Mouse (Mus musculus): ENCODE measurements around the gene Gmpr2. TPM values are rescaled to one million over a fixed set of nuclear protein-coding genes. Genes with fewer than 3 reads are reported as not detected.

Gene Gmpr2
- polyA plus RNA-seq, 1 experiment from 2014 or later = 35.9 TPM

GRCm38 (mm10) chr14:55722438-55722945, 50.8 kb downstream of the Gmpr2 start:
- ChIA-PET CTCF (interaction anchor here (0.8 to 3.3 kb wide), 7 partner anchors 9 to 69 kb away, joined by 3 to 15 read pairs (median 3); no protein-coding TSS in a partner anchor), POLR2A (no interaction called here)
- in situ Hi-C loops (cut with MboI; ENCODE audit: low pct_unique_long_range_greater_than_20kb) = no loop called here
- TF ChIP-seq CTCF (IDR thresholded peaks at IDR 0.05) = no peak
- DNase-seq (ENCODE audit: low read depth, low spot score) (no peak), ATAC-seq (no peak)
- H3K27me3 ChIP-seq = no peaks in the 10 kb centered on the region

- no peak for DNase-seq (ENCODE audit: low read depth, low spot score)
- in situ Hi-C loops (cut with MboI; ENCODE audit: low pct_unique_long_range_greater_than_20kb) = no loop called here
- no peaks in the 10 kb centered on the region for H3K27me3 ChIP-seq
- ChIA-PET CTCF (interaction anchor here (0.6 to 3.3 kb wide), 2 partner anchors 20 to 42 kb away, joined by 3 to 15 read pairs; partner anchors contain the start of gene Tinf2), POLR2A (no interaction called here)
- TF ChIP-seq CTCF (IDR thresholded peaks at IDR 0.05) = no peak
- no peak for ATAC-seq
Measured at GRCm38 (mm10) chr14:55723433-55723832, 51.7 kb downstream of the Gmpr2 start.

DNA sequence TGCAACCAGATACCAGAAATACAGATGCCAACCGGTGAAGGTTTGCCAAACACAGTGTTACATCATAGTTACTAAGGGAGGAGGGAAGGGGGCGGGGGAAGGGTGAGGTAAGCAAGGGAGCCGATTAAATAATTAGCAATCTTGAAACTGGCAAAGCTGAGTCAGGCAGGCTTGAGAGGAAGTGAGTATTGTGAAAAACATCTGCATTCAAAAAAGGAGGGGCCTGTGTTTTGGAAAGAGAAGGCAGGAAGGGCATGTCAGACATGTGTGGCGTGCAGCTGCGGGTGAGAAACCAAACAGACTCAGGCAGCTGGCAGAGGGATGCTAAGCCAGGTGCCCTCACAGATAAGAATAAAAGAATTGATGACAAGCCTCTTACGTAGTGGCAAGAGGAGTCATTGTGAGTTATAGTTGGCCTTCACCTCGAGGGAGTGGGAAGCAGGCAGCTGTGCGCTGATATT, 52.7 kb downstream of the Gmpr2 start:
- TF ChIP-seq CTCF (IDR thresholded peaks at IDR 0.05) = no peak
- CTCF ChIA-PET = interaction anchor here (0.9 to 1.0 kb wide), 2 partner anchors 11 to 12 kb away, joined by 3 read pairs; no protein-coding TSS in a partner anchor
- ATAC-seq = peak; percentile 58
- H3K27me3 ChIP-seq = no peaks in the 10 kb centered on the region
- no peak for DNase-seq (ENCODE audit: low read depth, low spot score)
- POLR2A ChIA-PET = interaction anchor here (1.3 kb wide), 1 partner anchor 8 kb away, joined by 3 read pairs; no protein-coding TSS in a partner anchor
- in situ Hi-C loops (cut with MboI; ENCODE audit: low pct_unique_long_range_greater_than_20kb) = no loop called here

- ATAC-seq (no peak), DNase-seq (ENCODE audit: low read depth, low spot score) (no peak)
- in situ Hi-C loops (cut with MboI; ENCODE audit: low pct_unique_long_range_greater_than_20kb) = no loop called here
- POLR2A ChIA-PET = no interaction called here
- H3K27me3 ChIP-seq = no peaks in the 10 kb centered on the region
- CTCF ChIA-PET = no interaction called here
- no peak for TF ChIP-seq CTCF (IDR thresholded peaks at IDR 0.05)
Measured at GRCm38 (mm10) chr14:55726261-55726660, 54.5 kb downstream of the Gmpr2 start.

GRCm38 (mm10) chr14:55727889-55728685, 56.3 kb downstream of the Gmpr2 start:
- H3K27me3 ChIP-seq = no peaks in the 10 kb centered on the region
- no peak for TF ChIP-seq CTCF (IDR thresholded peaks at IDR 0.05)
- DNase-seq (ENCODE audit: low read depth, low spot score) (no peak), ATAC-seq (peak; percentile 28)
- in situ Hi-C loops (cut with MboI; ENCODE audit: low pct_unique_long_range_greater_than_20kb) = no loop called here
- CTCF ChIA-PET = interaction anchor here (1.6 kb wide), 2 partner anchors 16 to 37 kb away, joined by 3 to 4 read pairs; no protein-coding TSS in a partner anchor
- POLR2A ChIA-PET = no interaction called here

Other genes with a start within 250 kb of the Gmpr2 start
- gene Dhrs4, start 193.2 kb upstream of the Gmpr2 start, polyA plus RNA-seq (2021) = 71.3 TPM
- gene Carmil3, start 181.3 kb upstream of the Gmpr2 start, polyA plus RNA-seq (2021) = 2.6 TPM
- not detected for gene Cpne6, start 161.5 kb upstream of the Gmpr2 start, polyA plus RNA-seq (2021)
- not detected for gene Nrl, start 147.0 kb upstream of the Gmpr2 start, polyA plus RNA-seq (2021)
- 109 TPM for gene Pck2, start 131.7 kb upstream of the Gmpr2 start, polyA plus RNA-seq (2021)
- 71.7 TPM for gene Dcaf11, start 111.9 kb upstream of the Gmpr2 start, polyA plus RNA-seq (2021)
- gene A730061H03Rik, start 111.5 kb upstream of the Gmpr2 start, polyA plus RNA-seq (2021) = 4.7 TPM
- not detected for gene Fitm1, start 96.3 kb upstream of the Gmpr2 start, polyA plus RNA-seq (2021)
- 243 TPM for gene Psme1, start 93.8 kb upstream of the Gmpr2 start, polyA plus RNA-seq (2021)
- gene Emc9, start 86.6 kb upstream of the Gmpr2 start, polyA plus RNA-seq (2021) = 7.3 TPM
- 177 TPM for gene Psme2, start 80.8 kb upstream of the Gmpr2 start, polyA plus RNA-seq (2021)
- 28.0 TPM for gene Rnf31, start 80.2 kb upstream of the Gmpr2 start, polyA plus RNA-seq (2021)
- gene Irf9, start 68.4 kb upstream of the Gmpr2 start, polyA plus RNA-seq (2021) = 24.2 TPM
- gene Rec8, start 53.9 kb upstream of the Gmpr2 start, polyA plus RNA-seq (2021) = not detected
- 116 TPM for gene Ipo4, start 36.0 kb upstream of the Gmpr2 start, polyA plus RNA-seq (2021)
- gene Gm49378, start 34.0 kb upstream of the Gmpr2 start, polyA plus RNA-seq (2021) = 1.5 TPM
- 109 TPM for gene Tm9sf1, start 28.1 kb upstream of the Gmpr2 start, polyA plus RNA-seq (2021)
- gene Tssk4, start 21.8 kb upstream of the Gmpr2 start, polyA plus RNA-seq (2021) = 0.42 TPM
- gene Mdp1, start 11.4 kb upstream of the Gmpr2 start, polyA plus RNA-seq (2021) = 29.7 TPM
- gene Nedd8, start 183 bp downstream of the Gmpr2 start, polyA plus RNA-seq (2021) = 325 TPM
- 19.5 TPM for gene Tinf2, start 9.9 kb downstream of the Gmpr2 start, polyA plus RNA-seq (2021)
- gene Tgm1, start 42.0 kb downstream of the Gmpr2 start, polyA plus RNA-seq (2021) = 0.12 TPM
- 32.8 TPM for gene Rabggta, start 50.3 kb downstream of the Gmpr2 start, polyA plus RNA-seq (2021)
- gene Dhrs1, start 73.7 kb downstream of the Gmpr2 start, polyA plus RNA-seq (2021) = 87.3 TPM
- 25.5 TPM for gene Nop9, start 73.8 kb downstream of the Gmpr2 start, polyA plus RNA-seq (2021)
- gene Cideb, start 86.5 kb downstream of the Gmpr2 start, polyA plus RNA-seq (2021) = 1.9 TPM
- gene Ltb4r2, start 89.5 kb downstream of the Gmpr2 start, polyA plus RNA-seq (2021) = not detected
- not detected for gene Ltb4r1, start 94.0 kb downstream of the Gmpr2 start, polyA plus RNA-seq (2021)
- gene Adcy4, start 112.2 kb downstream of the Gmpr2 start, polyA plus RNA-seq (2021) = not detected
- 0.12 TPM for gene Ripk3, start 116.9 kb downstream of the Gmpr2 start, polyA plus RNA-seq (2021)
- gene Nfatc4, start 151.2 kb downstream of the Gmpr2 start, polyA plus RNA-seq (2021) = 3.9 TPM
- gene Nynrin, start 182.1 kb downstream of the Gmpr2 start, polyA plus RNA-seq (2021) = not detected
- 0.12 TPM for gene Cbln3, start 212.5 kb downstream of the Gmpr2 start, polyA plus RNA-seq (2021)
- 16.2 TPM for gene Khnyn, start 213.0 kb downstream of the Gmpr2 start, polyA plus RNA-seq (2021)
- 42.4 TPM for gene Sdr39u1, start 228.4 kb downstream of the Gmpr2 start, polyA plus RNA-seq (2021)

Measured in Patski (cell line).